Mouse (Mus musculus): ENCODE results near the gene Cd84. TPM values are rescaled to one million over a fixed set of nuclear protein-coding genes. Genes with fewer than 3 reads are reported as not detected.
"Not testable (repeated sequence)": the region's sequence is repeated elsewhere in the genome, so short reads cannot be mapped to it uniquely, and the experiment has no call there.

The Cd84 gene
- 2.0 and 2.1 TPM in 2 replicates for polyA plus RNA-seq (2014; fragmentation: Nextera tagmentation; extraction: Ambion mirVana)

- Histone ChIP-seq H3K4me3 (ENCODE audit: control insufficient read depth in 1 of 2, insufficient read depth in 1 of 2, low read depth in 1 of 2, low read length in 2 of 2) (no peak within 1 kb of the TSS), H3K4me2 (ENCODE audit: low read length) (no peak within 1 kb of the TSS), H3K9ac (ENCODE audit: low read length) (no peak within 1 kb of the TSS), H3K27me3 (ENCODE audit: control insufficient read depth, insufficient read depth, low read length) (no peaks in the 10 kb centered on the region), H3K4me1 (ENCODE audit: control insufficient read depth in 2 of 2, insufficient read depth in 2 of 2, low read length in 2 of 2) (no peaks in the 10 kb centered on the region), H3K9me3 (ENCODE audit: control insufficient read depth, low read length) (no peaks in the 10 kb centered on the region), H3K27ac (replicated peaks in 1 of 2; ENCODE audit: control insufficient read depth in 1 of 2, insufficient read depth in 1 of 2, low read depth in 2 of 2, low read length in 2 of 2) (no peak within 1 kb of the TSS), H3K36me3 (ENCODE audit: control insufficient read depth, insufficient read depth, low read length) (no peaks in the 10 kb centered on the region)
- no peak for ATAC-seq (ENCODE audit: insufficient number of reproducible peaks, insufficient read depth, low FRiP score, low read depth)
- WGBS = 78% methylated on average over 3 of the region's 3 CpGs
Measured at GRCm38 (mm10) chr1:171839488-171839887, at the start of gene Cd84. Cd84 (plus strand) TSS chr1:171839697.

DNA sequence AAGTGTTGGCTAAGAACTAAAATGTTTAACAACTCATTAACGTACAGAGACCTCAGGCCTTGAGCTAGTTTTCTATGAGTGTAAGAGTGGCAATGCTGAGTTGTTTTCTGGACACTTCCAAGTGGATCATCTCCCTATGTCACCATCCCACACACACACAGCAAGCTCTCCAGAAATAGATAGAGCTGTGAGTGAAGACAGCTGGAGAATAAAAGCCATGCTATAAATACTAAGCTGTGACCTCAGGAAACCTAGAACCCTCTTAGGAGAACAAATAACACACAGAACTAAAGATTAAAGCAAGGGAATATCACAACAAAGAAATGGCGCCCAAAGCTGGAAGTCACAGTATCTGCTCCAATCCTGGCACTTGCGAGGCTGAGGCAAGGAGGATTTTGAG, 48.0 kb upstream of the Cd84 start:
- Histone ChIP-seq H3K27me3 (ENCODE audit: control insufficient read depth, insufficient read depth, low read length) (no peaks in the 10 kb centered on the region), H3K9ac (ENCODE audit: low read length) (no peak overlapping the region), H3K9me3 (ENCODE audit: control insufficient read depth, low read length) (no peaks in the 10 kb centered on the region), H3K27ac (replicated peaks in 1 of 2; ENCODE audit: control insufficient read depth in 1 of 2, insufficient read depth in 1 of 2, low read depth in 2 of 2, low read length in 2 of 2) (no peak overlapping the region), H3K4me1 (ENCODE audit: control insufficient read depth in 2 of 2, insufficient read depth in 2 of 2, low read length in 2 of 2) (no peaks in the 10 kb centered on the region; a peak in 2 of 4 replicates), H3K4me2 (ENCODE audit: low read length) (no peak overlapping the region), H3K36me3 (ENCODE audit: control insufficient read depth, insufficient read depth, low read length) (no peaks in the 10 kb centered on the region), H3K4me3 (ENCODE audit: control insufficient read depth in 1 of 2, insufficient read depth in 1 of 2, low read depth in 1 of 2, low read length in 2 of 2) (no peak overlapping the region)
- WGBS = 77% methylated on average over 3 of the region's 3 CpGs
- ATAC-seq (ENCODE audit: insufficient number of reproducible peaks, insufficient read depth, low FRiP score, low read depth) = no peak

GRCm38 (mm10) chr1:171796185-171796584, 43.3 kb upstream of the Cd84 start:
- H3K4me1 ChIP-seq (ENCODE audit: control insufficient read depth in 2 of 2, insufficient read depth in 2 of 2, low read length in 2 of 2) = no peaks in the 10 kb centered on the region; a peak in 1 of 4 replicates
- H3K4me2 ChIP-seq (ENCODE audit: low read length) = no peak overlapping the region
- H3K4me3 ChIP-seq (ENCODE audit: control insufficient read depth in 1 of 2, insufficient read depth in 1 of 2, low read depth in 1 of 2, low read length in 2 of 2) = no peak overlapping the region
- H3K9me3 ChIP-seq (ENCODE audit: control insufficient read depth, low read length) = no peaks in the 10 kb centered on the region
- ATAC-seq (ENCODE audit: insufficient number of reproducible peaks, insufficient read depth, low FRiP score, low read depth) = no peak
- no peak overlapping the region for H3K9ac ChIP-seq (ENCODE audit: low read length)
- H3K27me3 ChIP-seq (ENCODE audit: control insufficient read depth, insufficient read depth, low read length) = no peaks in the 10 kb centered on the region
- 47% methylated on average over 2 of the region's 2 CpGs for WGBS
- no peak overlapping the region for H3K27ac ChIP-seq (replicated peaks in 1 of 2; ENCODE audit: control insufficient read depth in 1 of 2, insufficient read depth in 1 of 2, low read depth in 2 of 2, low read length in 2 of 2)
- no peaks in the 10 kb centered on the region for H3K36me3 ChIP-seq (ENCODE audit: control insufficient read depth, insufficient read depth, low read length)

DNA sequence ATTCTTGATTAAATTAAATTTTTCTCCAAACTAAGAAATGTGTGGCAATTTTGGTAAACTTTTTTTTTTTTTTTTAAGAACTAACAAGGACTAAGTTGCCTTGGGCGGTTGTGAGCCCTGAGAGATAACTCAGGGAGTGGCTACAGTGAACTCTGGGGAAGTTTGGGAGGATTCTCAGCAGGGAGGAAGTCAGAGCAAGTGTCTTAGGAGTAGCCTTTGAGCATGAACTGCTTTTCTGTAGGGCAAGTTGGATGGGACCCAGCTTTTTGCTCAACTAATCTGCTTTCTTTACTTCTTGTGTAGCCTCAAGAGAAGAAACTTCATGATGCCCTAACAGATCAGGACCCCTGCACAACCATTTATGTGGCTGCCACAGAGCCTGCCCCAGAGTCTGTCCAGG, 41.7 kb upstream of the Cd84 start:
- no peak overlapping the region for H3K27ac ChIP-seq (replicated peaks in 1 of 2; ENCODE audit: control insufficient read depth in 1 of 2, insufficient read depth in 1 of 2, low read depth in 2 of 2, low read length in 2 of 2)
- H3K27me3 ChIP-seq (ENCODE audit: control insufficient read depth, insufficient read depth, low read length) = no peaks in the 10 kb centered on the region
- H3K4me2 ChIP-seq (ENCODE audit: low read length) = no peak overlapping the region
- H3K9ac ChIP-seq (ENCODE audit: low read length) = no peak overlapping the region
- H3K36me3 ChIP-seq (ENCODE audit: control insufficient read depth, insufficient read depth, low read length) = no peaks in the 10 kb centered on the region
- ATAC-seq (ENCODE audit: insufficient number of reproducible peaks, insufficient read depth, low FRiP score, low read depth) = no peak
- 17% methylated on average over 1 of the region's 1 CpGs for WGBS
- no peaks in the 10 kb centered on the region for H3K9me3 ChIP-seq (ENCODE audit: control insufficient read depth, low read length)
- H3K4me3 ChIP-seq (ENCODE audit: control insufficient read depth in 1 of 2, insufficient read depth in 1 of 2, low read depth in 1 of 2, low read length in 2 of 2) = no peak overlapping the region
- no peaks in the 10 kb centered on the region; a peak in 1 of 4 replicates for H3K4me1 ChIP-seq (ENCODE audit: control insufficient read depth in 2 of 2, insufficient read depth in 2 of 2, low read length in 2 of 2)

DNA sequence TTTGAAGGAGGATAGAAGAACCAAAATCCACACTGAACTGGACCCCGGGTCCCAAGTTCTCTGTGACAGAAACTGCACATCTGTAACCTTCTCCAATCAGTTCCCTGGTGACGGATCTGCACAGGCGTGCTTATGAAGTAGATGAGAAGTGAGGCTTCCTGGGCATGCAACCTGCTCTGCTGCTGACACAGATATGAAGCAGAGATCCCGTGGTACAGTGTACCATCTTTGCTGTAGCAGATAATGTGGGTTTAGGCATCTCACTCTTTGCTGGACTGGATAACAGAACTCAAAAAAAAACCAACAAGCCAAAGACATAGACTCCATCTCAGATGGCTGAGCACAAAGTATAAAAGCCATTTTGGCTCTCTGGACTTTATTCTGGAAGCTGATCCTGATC, 39.8 kb upstream of the Cd84 start:
- WGBS = 76% methylated on average over 4 of the region's 4 CpGs
- H3K9ac ChIP-seq (ENCODE audit: low read length) = no peak overlapping the region
- no peaks in the 10 kb centered on the region for H3K36me3 ChIP-seq (ENCODE audit: control insufficient read depth, insufficient read depth, low read length)
- H3K4me3 ChIP-seq (ENCODE audit: control insufficient read depth in 1 of 2, insufficient read depth in 1 of 2, low read depth in 1 of 2, low read length in 2 of 2) = no peak overlapping the region
- no peaks in the 10 kb centered on the region for H3K9me3 ChIP-seq (ENCODE audit: control insufficient read depth, low read length)
- H3K4me2 ChIP-seq (ENCODE audit: low read length) = no peak overlapping the region
- H3K4me1 ChIP-seq (ENCODE audit: control insufficient read depth in 2 of 2, insufficient read depth in 2 of 2, low read length in 2 of 2) = no peaks in the 10 kb centered on the region; a peak in 1 of 4 replicates
- H3K27me3 ChIP-seq (ENCODE audit: control insufficient read depth, insufficient read depth, low read length) = no peaks in the 10 kb centered on the region
- ATAC-seq (ENCODE audit: insufficient number of reproducible peaks, insufficient read depth, low FRiP score, low read depth) = no peak
- no peak overlapping the region for H3K27ac ChIP-seq (replicated peaks in 1 of 2; ENCODE audit: control insufficient read depth in 1 of 2, insufficient read depth in 1 of 2, low read depth in 2 of 2, low read length in 2 of 2)

DNA sequence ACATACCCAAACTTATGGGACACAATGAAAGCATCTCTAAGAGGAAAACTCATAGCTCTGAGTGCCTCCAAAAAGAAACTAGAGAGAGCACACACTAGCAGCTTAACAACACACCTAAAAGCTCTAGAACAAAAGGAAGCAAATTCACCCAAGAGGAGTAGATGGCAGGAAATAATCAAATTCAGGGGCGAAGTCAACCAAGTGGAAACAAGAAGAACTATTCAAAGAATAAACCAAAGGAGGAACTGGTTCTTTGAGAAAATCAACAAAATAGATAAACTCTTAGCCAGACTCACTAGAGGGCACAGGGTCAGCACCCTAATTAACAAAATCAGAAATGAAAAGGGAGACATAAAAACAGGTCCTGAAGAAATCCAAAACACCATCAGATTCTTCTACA, 28.4 kb upstream of the Cd84 start:
- not testable (repeated sequence) for H3K27ac ChIP-seq (replicated peaks in 1 of 2; ENCODE audit: control insufficient read depth in 1 of 2, insufficient read depth in 1 of 2, low read depth in 2 of 2, low read length in 2 of 2); H3K27me3 ChIP-seq (ENCODE audit: control insufficient read depth, insufficient read depth, low read length); H3K4me3 ChIP-seq (ENCODE audit: control insufficient read depth in 1 of 2, insufficient read depth in 1 of 2, low read depth in 1 of 2, low read length in 2 of 2); H3K4me1 ChIP-seq (ENCODE audit: control insufficient read depth in 2 of 2, insufficient read depth in 2 of 2, low read length in 2 of 2); H3K4me2 ChIP-seq (ENCODE audit: low read length); H3K9ac ChIP-seq (ENCODE audit: low read length); ATAC-seq (ENCODE audit: insufficient number of reproducible peaks, insufficient read depth, low FRiP score, low read depth); H3K9me3 ChIP-seq (ENCODE audit: control insufficient read depth, low read length); H3K36me3 ChIP-seq (ENCODE audit: control insufficient read depth, insufficient read depth, low read length)
- WGBS = 72% methylated on average over 1 of the region's 1 CpGs

GRCm38 (mm10) chr1:171815545-171816439, 23.7 kb upstream of the Cd84 start:
- no peak for ATAC-seq (ENCODE audit: insufficient number of reproducible peaks, insufficient read depth, low FRiP score, low read depth)
- Histone ChIP-seq H3K4me1 (ENCODE audit: control insufficient read depth in 2 of 2, insufficient read depth in 2 of 2, low read length in 2 of 2) (no peaks in the 10 kb centered on the region), H3K4me2 (ENCODE audit: low read length) (no peak overlapping the region)

DNA sequence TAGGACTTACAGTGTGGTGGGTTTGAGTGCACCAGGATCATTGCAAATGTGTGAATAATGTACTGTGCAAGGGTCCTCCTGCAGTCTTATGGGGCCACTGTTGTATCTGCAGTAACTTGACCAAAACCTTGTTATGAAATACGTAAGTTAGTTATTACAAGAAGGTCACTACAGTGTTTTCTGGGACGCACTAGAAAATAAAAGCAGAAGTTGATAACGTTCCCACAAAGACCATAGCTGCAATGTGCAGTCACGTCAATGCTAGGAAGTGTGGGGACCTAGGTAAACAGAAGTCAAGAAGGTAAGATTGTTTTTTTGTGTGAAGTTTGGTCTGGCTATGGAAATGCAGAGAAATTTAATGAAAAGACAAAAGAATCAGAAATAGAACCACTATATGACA, 22.5 kb upstream of the Cd84 start:
- WGBS = 67% methylated on average over 4 of the region's 4 CpGs
- Histone ChIP-seq H3K4me3 (ENCODE audit: control insufficient read depth in 1 of 2, insufficient read depth in 1 of 2, low read depth in 1 of 2, low read length in 2 of 2) (no peak overlapping the region), H3K4me2 (ENCODE audit: low read length) (no peak overlapping the region), H3K36me3 (ENCODE audit: control insufficient read depth, insufficient read depth, low read length) (no peaks in the 10 kb centered on the region), H3K4me1 (ENCODE audit: control insufficient read depth in 2 of 2, insufficient read depth in 2 of 2, low read length in 2 of 2) (no peaks in the 10 kb centered on the region), H3K27me3 (ENCODE audit: control insufficient read depth, insufficient read depth, low read length) (no peaks in the 10 kb centered on the region), H3K27ac (replicated peaks in 1 of 2; ENCODE audit: control insufficient read depth in 1 of 2, insufficient read depth in 1 of 2, low read depth in 2 of 2, low read length in 2 of 2) (no peak overlapping the region), H3K9me3 (ENCODE audit: control insufficient read depth, low read length) (no peaks in the 10 kb centered on the region), H3K9ac (ENCODE audit: low read length) (no peak overlapping the region)
- ATAC-seq (ENCODE audit: insufficient number of reproducible peaks, insufficient read depth, low FRiP score, low read depth) = no peak

More at GRCm38 (mm10) chr1:171815545-171816439, 23.7 kb upstream of the Cd84 start:
- Histone ChIP-seq H3K27me3 (ENCODE audit: control insufficient read depth, insufficient read depth, low read length) (no peaks in the 10 kb centered on the region), H3K36me3 (ENCODE audit: control insufficient read depth, insufficient read depth, low read length) (no peaks in the 10 kb centered on the region), H3K4me3 (ENCODE audit: control insufficient read depth in 1 of 2, insufficient read depth in 1 of 2, low read depth in 1 of 2, low read length in 2 of 2) (no peak overlapping the region), H3K9ac (ENCODE audit: low read length) (no peak overlapping the region), H3K9me3 (ENCODE audit: control insufficient read depth, low read length) (no peaks in the 10 kb centered on the region), H3K27ac (replicated peaks in 1 of 2; ENCODE audit: control insufficient read depth in 1 of 2, insufficient read depth in 1 of 2, low read depth in 2 of 2, low read length in 2 of 2) (no peak overlapping the region)
- 14% methylated on average over 8 of the region's 8 CpGs for WGBS

Data from heart, embryonic 14.5 days (tissue).